Mouse (Mus musculus) testis, adult 2 months (tissue): ENCODE measurements around the gene Gsg1l. TPM values are rescaled to one million over a fixed set of nuclear protein-coding genes. Genes with fewer than 3 reads are reported as not detected.

Experiments used
- H3K27ac ChIP-seq: fragments of 200-500 bp; 2 replicates; pipeline ENCODE4 v1.5.1; 2012; ENCODE audit warnings: low read depth, low read length; ENCODE audit not compliant: control insufficient read depth, insufficient read depth
- H3K27me3 ChIP-seq: fragments of 200-500 bp; 2 replicates; pipeline ENCODE4 v1.6.1; 2012; ENCODE audit warnings: mild to moderate bottlenecking, low read length, moderate library complexity; ENCODE audit not compliant: control insufficient read depth, insufficient read depth
- H3K36me3 ChIP-seq: fragments of 200-500 bp; 2 replicates; pipeline ENCODE4 v1.6.1; 2012; ENCODE audit warnings: mild to moderate bottlenecking, low read length; ENCODE audit not compliant: control insufficient read depth, insufficient read depth
- H3K4me1 ChIP-seq: fragments of 200-500 bp; 2 replicates; pipeline ENCODE4 v1.6.1; 2012; ENCODE audit warnings: low read length; ENCODE audit not compliant: control insufficient read depth, insufficient read depth
- H3K4me3 ChIP-seq: fragments of 200-500 bp; 2 replicates; pipeline ENCODE4 v1.5.1; 2012; ENCODE audit warnings: low read depth, mild to moderate bottlenecking, low read length, moderate library complexity, mixed read lengths; ENCODE audit not compliant: control insufficient read depth
- CTCF ChIP-seq: fragments of 200-500 bp; IDR thresholded peaks from 2 replicates; pipeline ENCODE4 v1.5.1; 2012; ENCODE audit warnings: low read depth, mild to moderate bottlenecking, inconsistent platforms, low read length, moderate library complexity; ENCODE audit not compliant: control insufficient read depth, insufficient read depth, insufficient replicate concordance
- POLR2A ChIP-seq: fragments of 200-500 bp; IDR thresholded peaks from 2 replicates; pipeline ENCODE4 v1.6.1; 2012; ENCODE audit warnings: low read depth, mild to moderate bottlenecking, inconsistent platforms, low read length, moderate library complexity; ENCODE audit not compliant: control insufficient read depth
- polyA plus RNA-seq: library from polyadenylated mRNA; depleted of rRNA; stranded (reverse); fragments of >200 nt; gene quantifications from 2 replicates; pipeline ENCODE4 v1.2.3, GENCODE M21; 2012

The Gsg1l gene
- polyA plus RNA-seq, 1 experiment: 0.52 TPM

- no peak overlapping the region for H3K4me3 ChIP-seq
- H3K36me3 ChIP-seq: no peaks in the 10 kb centered on the region
- H3K27ac ChIP-seq: no peak overlapping the region
- H3K4me1 ChIP-seq: no peaks in the 10 kb centered on the region
- no peaks in the 10 kb centered on the region for H3K27me3 ChIP-seq
- TF ChIP-seq CTCF: no peak
- TF ChIP-seq POLR2A: no peak
Observed at GRCm38 (mm10) chr7:125893621-125894020, 188.6 kb downstream of the Gsg1l start.

- Histone ChIP-seq H3K36me3 (no peaks in the 10 kb centered on the region), H3K27me3 (no peaks in the 10 kb centered on the region), H3K27ac (no peak overlapping the region), H3K4me3 (no peak overlapping the region), H3K4me1 (no peaks in the 10 kb centered on the region; the same call in 1 of the 2 replicates)
- TF ChIP-seq POLR2A: no peak
- no peak for TF ChIP-seq CTCF
Observed at GRCm38 (mm10) chr7:125888373-125888772, 193.8 kb downstream of the Gsg1l start.

- Histone ChIP-seq H3K27ac (no peak overlapping the region), H3K36me3 (no peaks in the 10 kb centered on the region), H3K27me3 (no peaks in the 10 kb centered on the region), H3K4me1 (no peaks in the 10 kb centered on the region; the same call in 1 of the 2 replicates), H3K4me3 (no peak overlapping the region)
- TF ChIP-seq POLR2A (no peak), CTCF (no peak)
Observed at GRCm38 (mm10) chr7:125887761-125888160, 194.4 kb downstream of the Gsg1l start.

- TF ChIP-seq POLR2A (no peak), CTCF (no peak)
- Histone ChIP-seq H3K36me3 (no peaks in the 10 kb centered on the region), H3K4me3 (no peak overlapping the region), H3K4me1 (no peaks in the 10 kb centered on the region; the same call in 1 of the 2 replicates), H3K27ac (no peak overlapping the region), H3K27me3 (no peaks in the 10 kb centered on the region)
Observed at GRCm38 (mm10) chr7:125887124-125887523, 195.1 kb downstream of the Gsg1l start.

GRCm38 (mm10) chr7:125886116-125886680, 196.0 kb downstream of the Gsg1l start:
- TF ChIP-seq CTCF (no peak), POLR2A (no peak)
- Histone ChIP-seq H3K27ac (no peak overlapping the region), H3K27me3 (no peaks in the 10 kb centered on the region), H3K4me3 (no peak overlapping the region), H3K36me3 (no peaks in the 10 kb centered on the region), H3K4me1 (no peaks in the 10 kb centered on the region; the same call in 1 of the 2 replicates)

GRCm38 (mm10) chr7:125883232-125883631, 199.0 kb downstream of the Gsg1l start:
- Histone ChIP-seq H3K27ac (no peak overlapping the region), H3K27me3 (no peaks in the 10 kb centered on the region), H3K4me3 (no peak overlapping the region), H3K36me3 (no peaks in the 10 kb centered on the region), H3K4me1 (no peaks in the 10 kb centered on the region; the same call in 1 of the 2 replicates)
- TF ChIP-seq POLR2A: no peak
- no peak for TF ChIP-seq CTCF

GRCm38 (mm10) chr7:125878040-125878439, 204.2 kb downstream of the Gsg1l start:
- H3K4me3 ChIP-seq: no peak overlapping the region
- H3K27ac ChIP-seq: no peak overlapping the region
- no peaks in the 10 kb centered on the region for H3K27me3 ChIP-seq
- TF ChIP-seq POLR2A: no peak
- TF ChIP-seq CTCF: no peak
- H3K4me1 ChIP-seq: no peaks in the 10 kb centered on the region; the same call in 1 of the 2 replicates
- no peaks in the 10 kb centered on the region for H3K36me3 ChIP-seq

GRCm38 (mm10) chr7:125873971-125874495, 208.2 kb downstream of the Gsg1l start:
- Histone ChIP-seq H3K4me3 (no peak overlapping the region), H3K4me1 (no peaks in the 10 kb centered on the region), H3K27me3 (no peaks in the 10 kb centered on the region), H3K27ac (no peak overlapping the region), H3K36me3 (no peaks in the 10 kb centered on the region)
- TF ChIP-seq CTCF: no peak
- TF ChIP-seq POLR2A: no peak
